Mouse (Mus musculus) embryonic fibroblast, embryonic 13.5 days (primary cell): ENCODE data around the gene Sfmbt1.

Source experiments
- CTCF ChIP-seq: IDR thresholded peaks from 2 replicates; pipeline ENCODE4 v1.5.1; 2011; ENCODE audit warnings: mild to moderate bottlenecking, control low read depth, low read length, moderate library complexity, borderline replicate concordance; ENCODE audit not compliant: insufficient read depth
- POLR2A ChIP-seq: IDR thresholded peaks from 2 replicates; pipeline ENCODE4 v1.6.1; 2011; ENCODE audit warnings: low read depth, mild to moderate bottlenecking, control low read depth, low read length, moderate library complexity

GRCm38 (mm10) chr14:30824456-30824995 lies 109.9 kb downstream of the Sfmbt1 start:
- no peak for TF ChIP-seq CTCF
- no peak for TF ChIP-seq POLR2A
